Mouse (Mus musculus): ENCODE results near the gene Ankrd60.

The Ankrd60 gene

DNA sequence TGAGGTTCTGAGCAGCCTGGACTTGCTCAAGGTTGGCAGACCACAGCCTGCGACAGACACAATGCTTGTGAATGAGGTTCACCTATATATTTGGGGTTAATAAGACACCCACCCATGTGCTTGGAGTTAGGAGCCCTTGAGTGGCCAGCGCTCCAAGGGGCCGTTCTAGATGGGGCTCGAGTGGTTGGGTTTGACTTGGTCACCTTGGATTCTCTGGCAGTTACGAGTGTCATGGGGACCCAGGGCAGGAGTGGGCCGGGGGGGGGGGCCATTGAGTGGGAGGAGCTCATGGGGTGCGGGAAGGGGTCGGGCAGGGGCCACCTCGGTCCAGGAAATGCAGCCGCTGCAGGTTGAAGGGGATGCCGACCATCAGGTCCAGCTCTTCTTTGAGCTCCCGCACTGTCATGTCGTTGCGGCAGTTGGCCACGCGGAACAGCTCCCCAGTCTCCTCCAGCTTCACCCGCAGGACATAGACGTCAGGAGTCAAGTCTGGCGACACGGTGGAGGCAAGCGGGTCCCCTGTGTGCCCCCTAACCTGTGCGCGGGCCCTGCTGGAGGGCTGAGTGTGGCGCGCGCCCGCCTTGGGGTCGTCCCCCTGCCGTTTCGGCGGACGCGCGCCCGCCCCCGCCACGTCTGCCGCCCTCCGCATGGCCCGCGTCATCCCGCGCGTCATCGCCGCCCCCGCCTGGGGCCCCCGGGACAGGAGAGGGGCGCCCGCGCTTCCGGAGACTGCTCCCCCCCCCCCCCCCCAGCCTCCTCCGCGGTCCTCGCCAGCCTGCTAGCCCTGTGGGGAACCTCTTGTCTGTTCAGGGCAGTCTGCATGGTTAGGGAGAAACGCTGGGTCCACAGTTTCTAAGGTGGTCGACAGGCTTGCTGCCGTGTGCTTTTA is at the start of gene Ankrd60:
Gene Ankrd60, minus strand, starts transcription at position 697 of the 889 bp plus-strand sequence.
- DNase-seq (ENCODE audit: low read depth, low spot score), result peak; percentile 94

DNA sequence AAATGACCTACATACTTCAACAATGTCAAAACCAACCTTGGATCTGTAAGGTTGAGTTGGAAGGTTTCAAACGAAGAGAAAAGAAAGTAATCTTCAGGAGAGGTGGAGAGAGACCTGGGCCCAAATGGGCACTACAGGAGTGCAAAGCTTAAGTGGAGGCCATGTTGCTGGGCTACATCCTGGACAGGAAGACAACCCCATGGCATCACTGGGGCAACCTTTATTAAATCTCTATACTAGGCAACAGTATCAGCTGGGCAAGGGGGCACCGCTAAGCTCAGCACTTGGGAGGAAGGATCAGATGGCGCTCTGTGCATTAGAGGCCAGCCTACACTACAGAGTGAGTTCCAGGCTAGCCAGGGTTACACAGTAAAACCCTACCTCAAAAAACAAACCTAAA is 47.6 kb upstream of the Ankrd60 start:
- DNase-seq (ENCODE audit: low read depth, low spot score), result no peak

- DNase-seq (ENCODE audit: low read depth, low spot score), result no peak
Measured at GRCm38 (mm10) chr2:173624667-173625066, 46.5 kb upstream of the Ankrd60 start.

DNA sequence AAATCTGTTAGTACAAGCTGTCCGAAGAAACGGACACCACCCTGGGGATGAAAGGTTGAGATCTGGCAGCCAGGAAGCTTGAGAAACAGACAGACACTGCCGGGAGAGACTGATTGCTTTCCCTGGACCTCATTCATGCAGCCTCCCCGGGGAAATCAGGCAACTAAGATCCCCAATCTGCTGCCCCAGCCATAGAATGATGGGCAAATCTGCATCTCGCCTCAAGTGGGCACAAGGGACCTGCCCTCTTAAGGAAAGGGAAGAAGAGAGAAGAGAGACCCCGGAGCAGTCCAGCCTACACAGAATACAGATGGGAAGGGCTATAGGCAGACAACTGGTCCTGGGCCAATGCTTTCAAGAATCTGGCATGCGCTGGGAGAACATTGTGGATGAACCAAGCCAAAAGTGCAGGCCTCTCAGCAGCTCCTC is 44.0 kb upstream of the Ankrd60 start:
- no peak for DNase-seq (ENCODE audit: low read depth, low spot score)

- peak; percentile 9 for DNase-seq (ENCODE audit: low read depth, low spot score)
Measured at GRCm38 (mm10) chr2:173620645-173621044, 42.5 kb upstream of the Ankrd60 start.

GRCm38 (mm10) chr2:173619132-173619531 is 41.0 kb upstream of the Ankrd60 start:
- DNase-seq (ENCODE audit: low read depth, low spot score), result no peak

- no peak for DNase-seq (ENCODE audit: low read depth, low spot score)
Measured at GRCm38 (mm10) chr2:173616156-173616555, 38.0 kb upstream of the Ankrd60 start.

GRCm38 (mm10) chr2:173615378-173616081 is 37.4 kb upstream of the Ankrd60 start:
- no peak for DNase-seq (ENCODE audit: low read depth, low spot score)

- DNase-seq (ENCODE audit: low read depth, low spot score), result no peak
Measured at GRCm38 (mm10) chr2:173608020-173608958, 30.1 kb upstream of the Ankrd60 start.

- DNase-seq (ENCODE audit: low read depth, low spot score), result no peak
Measured at GRCm38 (mm10) chr2:173606415-173606804, 28.2 kb upstream of the Ankrd60 start.

GRCm38 (mm10) chr2:173605713-173606414 is 27.7 kb upstream of the Ankrd60 start:
- DNase-seq (ENCODE audit: low read depth, low spot score), result no peak

DNA sequence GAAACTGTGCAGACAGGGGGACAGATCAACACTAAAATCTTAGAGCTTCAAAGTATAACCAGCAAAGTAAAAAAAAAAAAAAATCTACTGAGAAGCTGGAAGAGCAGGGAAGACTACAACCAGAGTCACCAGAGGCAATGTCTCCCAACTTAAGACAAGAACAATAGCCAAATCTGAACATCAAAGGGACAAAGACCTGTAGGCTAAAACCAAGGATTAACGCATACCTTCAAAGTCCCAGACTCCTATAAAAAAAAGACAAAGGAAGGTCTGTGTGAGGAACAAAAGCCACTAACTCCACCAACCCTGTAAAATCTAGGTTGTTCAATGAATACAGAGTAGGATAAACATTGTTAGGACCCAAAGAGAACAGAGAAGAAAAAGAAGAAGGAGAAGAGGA is 23.7 kb upstream of the Ankrd60 start:
- DNase-seq (ENCODE audit: low read depth, low spot score), result no peak

GRCm38 (mm10) chr2:173595374-173595781 is 17.2 kb upstream of the Ankrd60 start:
- peak; percentile 76 for DNase-seq (ENCODE audit: low read depth, low spot score)

DNA sequence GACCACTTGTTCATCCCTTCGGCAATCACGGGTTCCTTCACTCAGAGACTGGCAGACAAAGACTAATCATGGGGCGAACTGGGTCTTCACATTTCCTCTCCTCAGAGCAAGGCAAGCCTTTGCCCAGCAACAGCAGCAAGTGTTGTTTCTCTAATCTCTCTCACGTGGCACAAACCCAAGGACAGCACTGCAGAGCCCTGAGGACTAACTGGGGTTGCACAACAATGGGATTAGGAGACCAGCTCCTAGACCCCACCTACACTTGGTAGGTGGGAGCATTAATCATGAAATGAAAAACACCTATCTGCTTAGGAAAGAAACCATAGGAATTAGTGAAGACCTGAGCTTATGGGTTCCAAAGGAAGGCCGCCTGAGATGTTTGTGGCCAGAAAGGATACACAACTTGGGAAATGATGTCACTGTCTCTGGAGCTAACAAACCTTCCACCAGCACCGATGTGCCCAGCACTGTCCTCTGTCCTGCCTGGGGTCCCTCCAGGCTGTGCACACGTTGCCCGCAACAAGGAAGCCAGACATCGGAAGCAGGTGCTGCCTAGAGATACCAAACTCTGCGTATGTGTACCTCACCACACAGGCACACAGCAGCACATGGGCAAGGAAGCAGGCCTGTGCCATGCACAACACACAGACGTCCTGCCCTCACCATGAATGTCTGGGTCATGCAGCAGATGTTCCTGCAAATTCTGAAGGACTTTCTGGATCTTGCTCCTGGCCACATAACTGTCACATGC is 16.3 kb upstream of the Ankrd60 start:
- no peak for DNase-seq (ENCODE audit: low read depth, low spot score)

- no peak for DNase-seq (ENCODE audit: low read depth, low spot score)
Measured at GRCm38 (mm10) chr2:173593841-173594240, 15.7 kb upstream of the Ankrd60 start.

DNA sequence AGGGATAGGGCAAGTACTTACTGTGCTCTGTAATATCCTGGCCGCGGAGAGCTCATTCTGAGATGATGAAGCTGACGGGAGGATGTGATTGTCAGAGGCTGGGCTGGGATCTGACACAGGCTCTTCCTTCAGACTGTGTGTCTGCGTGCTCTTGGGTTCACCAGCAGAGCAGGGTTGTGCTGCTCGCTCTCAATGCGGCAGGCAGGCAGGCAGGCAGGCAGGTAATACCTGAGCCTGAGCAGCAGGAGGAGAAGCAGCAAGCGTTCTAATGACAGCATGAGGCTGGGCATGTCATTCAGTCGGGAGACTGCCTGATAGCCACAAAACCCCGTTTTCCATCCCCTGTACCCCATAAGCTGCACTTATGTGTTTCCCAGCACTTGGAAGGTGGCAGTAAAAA is 14.6 kb upstream of the Ankrd60 start:
- DNase-seq (ENCODE audit: low read depth, low spot score), result no peak

DNA sequence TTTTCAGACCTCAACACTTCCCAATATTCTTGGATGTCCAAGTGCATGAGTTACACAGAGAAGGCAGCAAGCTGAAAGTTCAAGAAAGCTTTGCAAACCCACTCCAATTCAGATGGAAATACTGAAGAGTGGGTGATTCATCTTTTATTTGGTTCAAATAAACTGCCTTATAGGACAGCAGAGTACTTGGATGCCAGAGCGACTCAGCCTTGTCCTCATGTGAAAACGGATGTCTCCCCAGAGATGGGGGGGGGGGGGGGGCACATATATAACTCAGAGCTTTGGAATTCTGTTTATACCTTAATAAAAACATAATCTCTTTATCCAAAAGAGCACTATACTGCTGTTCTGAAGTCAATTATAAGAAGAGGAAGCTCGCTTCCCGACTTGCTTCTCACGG is 9.2 kb upstream of the Ankrd60 start:
- no peak for DNase-seq (ENCODE audit: low read depth, low spot score)

DNA sequence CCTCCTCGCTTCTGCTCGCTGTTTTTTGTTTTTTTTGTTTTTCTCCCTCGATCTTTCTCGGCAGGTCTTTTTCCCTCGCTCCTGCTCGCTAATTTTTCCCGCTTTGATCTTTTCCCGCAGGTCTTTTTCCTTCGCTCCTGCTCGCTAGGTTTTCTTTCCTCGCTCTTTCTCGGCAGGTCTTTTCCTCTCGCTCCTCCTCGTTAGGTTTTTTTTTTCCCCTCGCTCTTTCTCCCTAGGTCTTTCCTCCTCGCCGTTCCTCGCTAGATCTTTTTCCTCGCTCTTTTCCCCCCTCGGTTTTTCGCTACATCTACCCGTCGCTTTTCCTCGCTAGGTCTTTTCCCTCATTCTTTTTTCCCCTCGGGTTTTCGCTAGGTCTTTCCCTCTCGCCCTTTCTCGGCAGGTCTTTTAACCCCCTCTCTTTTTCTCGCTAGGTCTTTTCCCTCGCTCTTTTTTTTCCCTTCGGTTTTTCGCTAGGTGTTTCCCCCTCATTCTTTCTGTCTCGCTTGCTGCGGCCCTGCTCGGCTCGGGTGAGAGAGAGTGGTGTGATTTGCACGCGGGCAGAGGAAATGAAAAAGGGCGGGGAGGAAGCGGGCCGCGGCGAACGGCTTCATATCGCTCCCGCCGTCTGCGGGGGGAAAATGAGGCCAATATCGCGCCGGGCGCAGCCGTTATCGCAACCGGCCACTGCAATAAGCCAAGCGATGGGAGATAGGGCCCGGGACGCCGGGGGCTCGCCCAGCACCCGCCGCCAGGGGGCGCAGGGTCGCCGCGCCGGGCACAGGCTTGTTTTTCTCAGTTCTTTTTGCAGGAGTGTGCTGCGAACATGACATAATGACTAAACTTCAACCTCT is 8.2 kb upstream of the Ankrd60 start:
- DNase-seq (ENCODE audit: low read depth, low spot score), result peak; percentile 86

DNA sequence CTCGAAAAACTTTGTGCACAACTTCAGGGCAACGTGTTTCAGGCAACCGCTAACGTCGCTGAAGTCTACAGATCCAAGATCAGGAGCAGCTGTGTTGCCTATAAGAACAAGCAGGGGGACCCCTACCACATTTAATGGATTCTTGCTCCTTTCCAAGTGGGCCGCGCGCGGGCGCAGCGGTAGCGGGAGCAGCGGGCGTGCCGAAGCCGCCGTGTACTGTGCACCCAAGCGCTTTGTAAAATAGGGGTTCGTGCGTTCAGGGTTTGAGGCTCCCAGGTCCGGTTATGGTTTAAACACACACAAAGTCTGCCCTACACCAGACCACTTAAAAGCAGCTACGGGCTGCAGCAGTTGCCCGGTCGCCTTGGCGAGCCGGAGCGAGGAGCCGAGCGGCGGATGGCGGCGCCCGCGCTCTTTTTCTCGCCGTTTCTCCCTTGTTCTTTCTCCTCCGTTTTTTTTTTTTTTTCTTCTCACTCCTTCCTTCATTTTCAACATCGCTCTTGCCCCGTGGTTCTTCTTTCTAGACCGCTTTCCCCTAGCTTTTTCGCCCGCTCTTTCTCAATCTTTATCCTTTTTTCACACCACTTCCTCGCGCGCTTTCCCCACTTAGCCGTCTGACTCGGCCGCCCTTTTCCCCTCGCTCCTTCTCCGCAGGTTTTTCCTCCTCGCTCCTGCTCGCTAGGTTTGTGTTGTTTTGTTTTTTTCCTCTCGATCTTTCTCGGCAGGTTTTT is 7.4 kb upstream of the Ankrd60 start:
- peak; percentile 50 for DNase-seq (ENCODE audit: low read depth, low spot score)
